Mouse (Mus musculus): ENCODE results near the gene Scn8a.

DNA sequence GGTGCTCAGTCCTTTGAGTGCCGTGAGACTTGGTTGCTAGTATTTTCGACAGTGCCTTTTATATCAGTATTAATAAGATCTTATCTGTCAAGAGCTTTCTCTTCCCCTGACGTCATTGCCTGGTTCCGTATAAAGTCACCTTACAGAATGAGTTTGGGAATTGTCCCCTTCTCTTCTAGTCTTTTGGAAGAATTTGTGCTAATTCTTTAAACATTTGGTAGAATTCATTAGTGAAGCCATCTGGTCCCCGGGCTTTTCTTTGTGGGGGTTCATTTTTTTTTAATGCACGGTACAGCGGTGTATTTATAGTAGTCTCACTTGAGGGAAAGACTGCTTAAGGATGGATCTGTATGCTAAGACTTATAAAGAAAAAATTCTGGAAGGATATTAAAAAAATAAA is 84.3 kb downstream of the Scn8a start:
- no peak for TF ChIP-seq CTCF (conservative IDR thresholded peaks at IDR 0.05; ENCODE audit: insufficient read depth, insufficient read length, low read depth, low read length)
- TF ChIP-seq POLR2A (IDR thresholded peaks at IDR 0.05; ENCODE audit: low read depth, low read length), result no peak
